Mouse (Mus musculus) lung, embryonic 15.5 days (tissue): ENCODE data around the gene Mtfr2. TPM values are rescaled to one million over a fixed set of nuclear protein-coding genes. Genes with fewer than 3 reads are reported as not detected.

Source experiments
- polyA plus RNA-seq: library from polyadenylated mRNA; unstranded; fragments of >200 nt; fragmentation: Nextera tagmentation; extraction: Ambion mirVana; gene quantifications from 2 replicates; pipeline ENCODE4 v1.2.1, GENCODE M21; 2015

Mtfr2 gene
- polyA plus RNA-seq, 1 experiment from 2014 or later = 2.2 TPM

Other genes with a start within 250 kb of the Mtfr2 start
- gene Map7, start 199.3 kb upstream of the Mtfr2 start, polyA plus RNA-seq = 12.2 and 13.0 TPM in 2 replicates
- gene Bclaf1, start 35.3 kb upstream of the Mtfr2 start, polyA plus RNA-seq = 117 and 124 TPM in 2 replicates